Mouse (Mus musculus) cortical plate, adult 2 months (tissue): ENCODE measurements around the gene Spata32.

Source experiments
- CTCF ChIP-seq: fragments of 200-500 bp; IDR thresholded peaks from 2 replicates; pipeline ENCODE4 v1.5.1; 2011; ENCODE audit warnings: mild to moderate bottlenecking, control low read depth, low read length; ENCODE audit not compliant: insufficient read depth; ENCODE audit errors: extremely low read depth
- POLR2A ChIP-seq: fragments of 200-500 bp; IDR thresholded peaks from 2 replicates; pipeline ENCODE4 v1.6.1; 2011; ENCODE audit warnings: mild to moderate bottlenecking, low read length, control low read depth; ENCODE audit not compliant: insufficient read depth; ENCODE audit errors: extremely low read depth

DNA sequence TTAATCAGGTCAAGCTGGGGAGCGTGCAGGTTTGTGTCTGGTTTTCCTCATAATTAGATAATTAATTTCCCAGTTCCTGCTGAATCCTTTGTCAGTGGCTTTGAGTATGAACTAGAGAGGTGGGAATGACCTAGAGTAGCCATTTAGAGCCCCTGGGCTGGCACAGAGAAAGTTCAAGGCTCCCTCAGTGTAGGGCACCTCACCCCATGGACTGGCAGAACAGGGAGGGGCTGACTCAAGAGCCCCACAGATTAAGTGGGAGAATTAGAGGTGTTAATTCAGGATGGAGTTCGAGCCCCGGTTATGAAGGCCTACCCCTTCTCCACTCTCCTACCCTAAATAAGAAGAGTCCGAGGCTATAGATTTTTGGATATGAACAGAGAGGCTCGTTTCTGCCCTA is 48.6 kb downstream of the Spata32 start:
- TF ChIP-seq POLR2A (no peak), CTCF (no peak)
